Mouse (Mus musculus): ENCODE data around the gene Skap1.

Gene Skap1

GRCm38 (mm10) chr11:96546428-96546827 lies 82.0 kb downstream of the Skap1 start:
- H3K36me3 ChIP-seq (ENCODE audit: insufficient read depth, low read length) = no peaks in the 10 kb centered on the region
- H3K9me3 ChIP-seq (ENCODE audit: low read length) = no peaks in the 10 kb centered on the region
- H3K4me1 ChIP-seq (replicated peaks; ENCODE audit: low read depth, low read length) = no peaks in the 10 kb centered on the region
- H3K27me3 ChIP-seq (ENCODE audit: insufficient read depth, low read length) = peaks cover 6% of the 10 kb centered on the region; the same call in 1 of the 2 replicates
- no peak for TF ChIP-seq NANOG (IDR thresholded peaks at IDR 0.05; ENCODE audit: borderline replicate concordance, low read length)
- no peak for TF ChIP-seq CTCF (conservative IDR thresholded peaks at IDR 0.05; ENCODE audit: low read length)
- TF ChIP-seq POU5F1 (IDR thresholded peaks at IDR 0.05; ENCODE audit: borderline replicate concordance, low read length) = no peak
- no peak overlapping the region for H3K4me3 ChIP-seq (replicated peaks; ENCODE audit: low read length)

- Histone ChIP-seq H3K27me3 (ENCODE audit: insufficient read depth, low read length) (peaks cover under 1% of the 10 kb centered on the region; the same call in 1 of the 2 replicates), H3K9me3 (ENCODE audit: low read length) (no peaks in the 10 kb centered on the region), H3K4me3 (replicated peaks; ENCODE audit: low read length) (no peak overlapping the region), H3K36me3 (ENCODE audit: insufficient read depth, low read length) (no peaks in the 10 kb centered on the region), H3K4me1 (replicated peaks; ENCODE audit: low read depth, low read length) (no peaks in the 10 kb centered on the region)
- TF ChIP-seq NANOG (IDR thresholded peaks at IDR 0.05; ENCODE audit: borderline replicate concordance, low read length) (no peak), POU5F1 (IDR thresholded peaks at IDR 0.05; ENCODE audit: borderline replicate concordance, low read length) (no peak), CTCF (conservative IDR thresholded peaks at IDR 0.05; ENCODE audit: low read length) (no peak)
Observed at GRCm38 (mm10) chr11:96550960-96551703, 86.7 kb downstream of the Skap1 start.

GRCm38 (mm10) chr11:96553091-96553490 lies 88.7 kb downstream of the Skap1 start:
- Histone ChIP-seq H3K4me1 (replicated peaks; ENCODE audit: low read depth, low read length) (no peaks in the 10 kb centered on the region), H3K27me3 (ENCODE audit: insufficient read depth, low read length) (peaks cover 3% of the 10 kb centered on the region; the same call in 1 of the 2 replicates), H3K36me3 (ENCODE audit: insufficient read depth, low read length) (no peaks in the 10 kb centered on the region), H3K9me3 (ENCODE audit: low read length) (no peaks in the 10 kb centered on the region), H3K4me3 (replicated peaks; ENCODE audit: low read length) (no peak overlapping the region)
- TF ChIP-seq CTCF (conservative IDR thresholded peaks at IDR 0.05; ENCODE audit: low read length) = peak; percentile 75
- TF ChIP-seq POU5F1 (IDR thresholded peaks at IDR 0.05; ENCODE audit: borderline replicate concordance, low read length) = no peak

GRCm38 (mm10) chr11:96560229-96560628 lies 95.8 kb downstream of the Skap1 start:
- Histone ChIP-seq H3K4me1 (replicated peaks; ENCODE audit: low read depth, low read length) (peaks cover 27% of the 10 kb centered on the region), H3K9me3 (ENCODE audit: low read length) (no peaks in the 10 kb centered on the region), H3K36me3 (ENCODE audit: insufficient read depth, low read length) (no peaks in the 10 kb centered on the region), H3K27me3 (ENCODE audit: insufficient read depth, low read length) (peaks cover 3% of the 10 kb centered on the region; the same call in 1 of the 2 replicates), H3K4me3 (replicated peaks; ENCODE audit: low read length) (no peak overlapping the region)
- TF ChIP-seq NANOG (IDR thresholded peaks at IDR 0.05; ENCODE audit: borderline replicate concordance, low read length) (no peak), CTCF (conservative IDR thresholded peaks at IDR 0.05; ENCODE audit: low read length) (no peak), POU5F1 (IDR thresholded peaks at IDR 0.05; ENCODE audit: borderline replicate concordance, low read length) (no peak)

- Histone ChIP-seq H3K27me3 (ENCODE audit: insufficient read depth, low read length) (no peaks in the 10 kb centered on the region), H3K9me3 (ENCODE audit: low read length) (no peaks in the 10 kb centered on the region), H3K4me1 (replicated peaks; ENCODE audit: low read depth, low read length) (peaks cover 27% of the 10 kb centered on the region), H3K4me3 (replicated peaks; ENCODE audit: low read length) (no peak overlapping the region), H3K36me3 (ENCODE audit: insufficient read depth, low read length) (no peaks in the 10 kb centered on the region)
- TF ChIP-seq CTCF (conservative IDR thresholded peaks at IDR 0.05; ENCODE audit: low read length) (peak; percentile 76), NANOG (IDR thresholded peaks at IDR 0.05; ENCODE audit: borderline replicate concordance, low read length) (no peak)
Observed at GRCm38 (mm10) chr11:96564088-96564487, 99.7 kb downstream of the Skap1 start.

GRCm38 (mm10) chr11:96572515-96572914 lies 108.1 kb downstream of the Skap1 start:
- no peak for TF ChIP-seq POU5F1 (IDR thresholded peaks at IDR 0.05; ENCODE audit: borderline replicate concordance, low read length)
- peak; percentile 36 for TF ChIP-seq CTCF (conservative IDR thresholded peaks at IDR 0.05; ENCODE audit: low read length)
- H3K36me3 ChIP-seq (ENCODE audit: insufficient read depth, low read length) = no peaks in the 10 kb centered on the region
- peaks cover 11% of the 10 kb centered on the region for H3K27me3 ChIP-seq (ENCODE audit: insufficient read depth, low read length)
- H3K4me1 ChIP-seq (replicated peaks; ENCODE audit: low read depth, low read length) = peaks cover 22% of the 10 kb centered on the region
- no peaks in the 10 kb centered on the region for H3K9me3 ChIP-seq (ENCODE audit: low read length)
- no peak overlapping the region for H3K4me3 ChIP-seq (replicated peaks; ENCODE audit: low read length)

- TF ChIP-seq CTCF (conservative IDR thresholded peaks at IDR 0.05; ENCODE audit: low read length) (no peak), NANOG (IDR thresholded peaks at IDR 0.05; ENCODE audit: borderline replicate concordance, low read length) (no peak), POU5F1 (IDR thresholded peaks at IDR 0.05; ENCODE audit: borderline replicate concordance, low read length) (no peak)
- H3K27me3 ChIP-seq (ENCODE audit: insufficient read depth, low read length) = no peaks in the 10 kb centered on the region
- H3K4me3 ChIP-seq (replicated peaks; ENCODE audit: low read length) = no peak overlapping the region
- no peaks in the 10 kb centered on the region for H3K9me3 ChIP-seq (ENCODE audit: low read length)
- H3K36me3 ChIP-seq (ENCODE audit: insufficient read depth, low read length) = no peaks in the 10 kb centered on the region
- H3K4me1 ChIP-seq (replicated peaks; ENCODE audit: low read depth, low read length) = peaks cover 30% of the 10 kb centered on the region
Observed at GRCm38 (mm10) chr11:96576491-96577427, 112.4 kb downstream of the Skap1 start.

- peaks cover 37% of the 10 kb centered on the region for H3K4me1 ChIP-seq (replicated peaks; ENCODE audit: low read depth, low read length)
- H3K4me3 ChIP-seq (replicated peaks; ENCODE audit: low read length) = no peak overlapping the region
- H3K27me3 ChIP-seq (ENCODE audit: insufficient read depth, low read length) = no peaks in the 10 kb centered on the region
- no peaks in the 10 kb centered on the region for H3K36me3 ChIP-seq (ENCODE audit: insufficient read depth, low read length)
- no peak for TF ChIP-seq POU5F1 (IDR thresholded peaks at IDR 0.05; ENCODE audit: borderline replicate concordance, low read length)
- TF ChIP-seq CTCF (conservative IDR thresholded peaks at IDR 0.05; ENCODE audit: low read length) = no peak
- no peak for TF ChIP-seq NANOG (IDR thresholded peaks at IDR 0.05; ENCODE audit: borderline replicate concordance, low read length)
- H3K9me3 ChIP-seq (ENCODE audit: low read length) = no peaks in the 10 kb centered on the region
Observed at GRCm38 (mm10) chr11:96578551-96579283, 114.3 kb downstream of the Skap1 start.

Measured in E14TG2a.4 (cell line).